Mouse (Mus musculus): Measurements from ENCODE around the gene Slc38a9.

Gene Slc38a9

DNA sequence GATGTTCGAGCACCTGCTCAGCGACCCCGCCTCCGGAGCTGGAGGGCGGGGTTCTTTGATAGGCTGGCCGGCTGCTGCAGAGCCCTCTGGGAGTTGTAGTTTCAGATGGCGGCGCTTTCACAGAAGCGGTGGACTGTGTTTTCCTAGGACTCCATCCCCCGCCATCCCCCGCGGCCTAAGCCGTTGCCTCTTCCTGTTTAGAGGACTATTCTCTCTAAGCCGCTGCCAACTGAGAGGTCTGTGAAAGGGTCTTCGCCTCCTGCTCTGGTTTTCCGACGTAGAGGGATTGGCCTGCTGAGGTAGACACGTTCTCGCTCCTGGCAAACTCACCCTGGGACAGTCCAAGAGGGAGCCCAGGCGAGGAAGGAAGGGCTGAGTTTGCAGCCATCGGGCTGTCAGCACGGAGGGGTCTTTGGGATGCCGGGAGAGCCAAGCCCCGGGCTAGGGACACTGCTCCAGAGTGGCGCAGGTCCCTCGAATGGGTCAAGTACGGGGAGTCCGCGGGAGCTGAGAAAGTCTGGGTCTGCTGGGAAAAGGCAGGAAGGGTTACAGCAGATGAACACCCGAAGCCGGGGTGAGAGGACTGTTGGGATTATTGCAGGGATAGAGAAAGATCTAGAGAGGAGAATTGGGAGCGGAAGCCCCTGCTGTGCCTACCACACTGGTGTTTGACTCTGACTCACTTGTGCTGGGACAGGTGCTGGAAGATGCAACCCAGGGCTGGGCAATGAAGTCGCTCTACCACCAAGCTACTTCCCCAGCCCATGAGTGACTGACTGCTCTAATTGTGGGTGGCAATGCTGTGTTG lies at the start of gene Slc38a9:
Gene Slc38a9, plus strand, starts transcription at position 178 of the 808 bp plus-strand sequence.
- DNase-seq (ENCODE audit: low spot score), result peak; percentile 96

DNA sequence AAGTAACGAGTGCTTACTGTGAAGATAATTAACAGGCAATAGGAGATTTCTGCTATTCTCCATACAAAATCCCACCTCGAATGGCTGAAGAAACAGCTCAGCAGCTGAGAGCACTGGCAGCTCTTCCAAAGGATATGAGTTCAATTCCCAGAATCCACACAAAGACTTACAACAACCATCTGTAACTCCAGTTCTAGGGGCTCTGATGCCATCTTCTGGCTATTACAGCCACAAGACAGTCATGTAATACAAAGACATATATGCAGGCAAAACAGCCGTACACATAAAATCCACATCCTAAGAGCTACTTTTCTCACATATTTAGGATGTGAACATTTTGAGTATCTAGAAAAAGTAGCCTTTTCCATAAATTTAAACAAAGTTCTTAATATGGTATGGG lies 39.0 kb upstream of the Slc38a9 start:
- DNase-seq (ENCODE audit: low spot score), result no peak

DNA sequence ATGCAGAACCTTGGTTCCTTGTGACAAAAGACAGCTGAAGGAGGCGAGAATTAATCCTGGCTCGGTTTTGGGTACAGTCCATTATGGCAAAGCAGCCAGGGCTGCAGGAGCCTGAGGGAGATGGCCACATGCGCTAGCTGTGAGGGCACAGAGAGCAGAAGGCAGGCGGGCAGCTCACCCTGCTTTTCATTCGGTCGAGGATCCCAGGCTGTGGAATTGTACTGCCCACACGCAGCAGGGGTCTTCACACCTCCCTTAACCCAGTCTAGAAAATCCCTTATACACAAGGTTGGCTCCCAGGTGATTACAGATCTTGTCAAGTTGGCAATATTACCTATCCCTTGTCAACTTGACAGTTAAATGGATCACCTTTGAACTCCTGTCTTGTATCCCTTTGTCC lies 36.9 kb upstream of the Slc38a9 start:
- no peak for DNase-seq (ENCODE audit: low spot score)

DNA sequence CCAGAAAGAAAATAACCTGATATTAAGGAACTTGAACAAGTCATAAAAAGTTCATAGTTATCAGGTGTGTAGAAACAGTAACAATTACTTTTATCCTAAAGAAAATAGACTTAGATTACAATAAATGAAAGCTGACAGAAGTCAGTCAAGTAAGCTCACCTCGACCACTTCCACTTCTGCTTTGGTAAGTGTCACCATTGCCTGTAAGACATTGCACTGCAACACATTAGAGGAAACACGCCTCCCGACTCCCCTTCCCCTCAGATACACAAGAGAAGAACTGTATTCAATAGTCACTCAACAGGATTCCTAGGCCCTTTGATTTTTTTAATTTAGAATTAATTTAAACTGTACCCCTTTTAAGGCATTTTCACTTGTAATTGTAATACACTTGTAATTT lies 35.9 kb upstream of the Slc38a9 start:
- no peak for DNase-seq (ENCODE audit: low spot score)

DNA sequence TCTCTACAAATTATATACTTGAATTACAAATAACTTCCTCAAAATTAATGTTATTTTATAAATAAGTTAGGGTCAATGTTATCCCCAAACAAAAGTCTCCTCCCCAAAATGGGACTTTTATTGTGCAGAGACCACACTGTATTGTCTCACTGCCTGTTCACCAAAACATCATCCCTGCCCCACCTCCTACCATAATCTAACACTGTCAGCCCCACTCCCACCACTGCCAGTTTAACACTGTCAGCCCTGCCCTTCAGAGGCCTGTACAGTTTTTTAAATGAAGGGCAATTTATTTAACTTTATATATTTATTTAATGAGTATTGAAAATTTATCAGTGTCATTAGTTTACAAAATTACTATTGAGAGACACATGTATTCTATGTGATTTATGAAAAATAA lies 35.0 kb upstream of the Slc38a9 start:
- DNase-seq (ENCODE audit: low spot score), result no peak

DNA sequence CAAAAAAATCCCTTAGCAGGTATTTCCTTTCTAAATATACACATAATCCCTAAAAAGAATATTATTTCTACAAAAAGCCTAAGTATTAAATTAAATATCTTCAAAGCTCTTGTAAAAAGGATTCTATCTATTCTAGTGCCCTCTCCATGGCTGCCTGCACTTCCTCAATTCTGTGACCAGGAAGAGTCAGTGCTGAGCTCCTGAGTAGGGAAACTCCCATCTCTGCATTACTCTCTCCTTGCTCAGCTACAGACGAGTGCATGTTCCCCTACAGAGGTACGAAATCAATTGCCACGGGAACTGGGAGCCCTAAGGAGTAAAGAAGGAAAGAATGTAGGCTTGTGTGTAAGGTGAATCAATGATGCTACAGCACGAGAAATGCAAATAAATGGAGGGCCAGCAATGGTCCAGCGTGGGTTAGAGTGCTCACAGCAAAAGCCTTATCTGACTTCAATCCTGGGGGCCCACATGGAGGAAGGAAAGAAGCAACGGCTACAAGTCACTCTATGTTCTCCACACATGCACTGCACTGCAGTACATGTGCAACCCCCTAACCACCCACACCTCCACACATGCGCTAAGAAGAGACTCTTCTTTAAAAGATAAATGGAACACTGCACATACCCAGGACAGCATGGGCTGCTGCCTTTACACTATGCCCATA lies 25.2 kb upstream of the Slc38a9 start:
- no peak for DNase-seq (ENCODE audit: low spot score)

DNA sequence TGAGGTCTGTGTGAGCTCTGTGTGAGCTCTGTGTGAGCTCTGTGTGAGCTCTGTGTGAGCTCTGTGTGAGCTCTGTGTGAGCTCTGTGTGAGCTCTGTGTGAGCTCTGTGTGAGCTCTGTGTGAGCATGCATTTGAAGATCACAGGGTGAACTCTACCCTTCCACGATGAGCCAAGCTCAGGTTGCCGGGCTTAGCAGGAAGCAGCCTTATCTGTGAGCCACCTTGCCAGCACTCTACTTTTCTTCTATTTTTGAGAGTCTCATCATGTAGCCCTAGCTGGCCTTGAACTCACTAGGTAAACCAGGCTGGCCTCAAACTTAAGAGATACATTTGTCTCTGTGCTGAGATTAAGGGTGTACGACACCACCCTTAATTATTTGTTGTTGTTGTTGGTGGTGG lies 24.1 kb upstream of the Slc38a9 start:
- no peak for DNase-seq (ENCODE audit: low spot score)

DNA sequence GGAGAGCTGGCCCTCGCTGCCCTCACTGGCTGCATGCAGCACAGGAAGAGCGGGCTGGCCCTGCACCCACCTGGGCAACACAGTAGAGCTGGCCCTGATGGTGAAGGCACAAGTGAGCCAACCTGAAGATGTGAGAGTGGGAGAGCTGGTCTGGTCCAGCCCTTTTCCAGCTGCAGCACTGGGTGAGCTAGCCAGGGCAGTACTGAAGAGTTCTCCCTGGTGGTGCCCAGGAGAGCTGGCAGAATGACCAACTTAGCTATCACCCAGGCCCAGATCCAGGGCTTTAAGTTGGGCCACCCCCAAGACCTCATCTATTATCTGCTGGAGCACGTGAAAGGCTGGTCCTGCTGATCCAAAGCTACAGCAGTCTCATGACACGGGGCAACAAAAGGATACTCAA lies 21.4 kb upstream of the Slc38a9 start:
- no peak for DNase-seq (ENCODE audit: low spot score)

DNA sequence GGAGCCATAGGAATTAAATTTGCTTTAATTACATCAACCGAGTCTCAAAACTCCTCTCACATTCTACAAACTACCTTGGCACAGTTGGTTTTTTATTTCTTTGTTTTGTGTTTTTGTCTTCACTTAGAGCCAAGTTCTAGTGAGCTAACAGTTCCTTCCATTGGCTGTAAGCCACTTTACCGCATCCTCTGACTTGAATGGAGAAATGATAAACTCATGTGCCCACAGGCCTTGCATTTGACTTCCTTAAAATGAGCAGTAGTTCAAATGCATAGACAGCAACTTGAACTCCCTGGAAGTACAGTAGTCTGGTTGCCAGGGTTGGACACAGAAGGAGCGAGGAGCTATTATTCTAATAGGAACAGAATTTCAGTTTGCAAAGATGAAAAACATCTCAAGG lies 17.7 kb upstream of the Slc38a9 start:
- DNase-seq (ENCODE audit: low spot score), result no peak

DNA sequence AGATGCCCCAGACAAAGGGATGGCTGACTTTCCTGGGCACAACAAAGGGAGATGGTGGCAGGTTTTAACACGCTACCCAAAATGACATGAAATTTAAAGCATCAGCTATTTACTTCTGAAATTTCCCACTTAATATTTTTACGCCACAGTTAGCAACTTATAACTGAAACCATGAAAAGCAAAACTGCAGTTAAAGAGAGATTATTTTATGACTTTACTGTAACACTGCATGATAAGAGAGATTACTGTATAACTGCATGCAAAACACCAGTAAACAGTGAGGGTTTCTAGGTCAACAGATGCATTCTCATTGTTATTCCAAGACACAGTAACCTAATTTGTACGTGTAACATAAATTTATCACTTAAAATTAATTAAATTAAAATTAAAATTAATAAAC lies 15.6 kb upstream of the Slc38a9 start:
- DNase-seq (ENCODE audit: low spot score), result no peak

DNA sequence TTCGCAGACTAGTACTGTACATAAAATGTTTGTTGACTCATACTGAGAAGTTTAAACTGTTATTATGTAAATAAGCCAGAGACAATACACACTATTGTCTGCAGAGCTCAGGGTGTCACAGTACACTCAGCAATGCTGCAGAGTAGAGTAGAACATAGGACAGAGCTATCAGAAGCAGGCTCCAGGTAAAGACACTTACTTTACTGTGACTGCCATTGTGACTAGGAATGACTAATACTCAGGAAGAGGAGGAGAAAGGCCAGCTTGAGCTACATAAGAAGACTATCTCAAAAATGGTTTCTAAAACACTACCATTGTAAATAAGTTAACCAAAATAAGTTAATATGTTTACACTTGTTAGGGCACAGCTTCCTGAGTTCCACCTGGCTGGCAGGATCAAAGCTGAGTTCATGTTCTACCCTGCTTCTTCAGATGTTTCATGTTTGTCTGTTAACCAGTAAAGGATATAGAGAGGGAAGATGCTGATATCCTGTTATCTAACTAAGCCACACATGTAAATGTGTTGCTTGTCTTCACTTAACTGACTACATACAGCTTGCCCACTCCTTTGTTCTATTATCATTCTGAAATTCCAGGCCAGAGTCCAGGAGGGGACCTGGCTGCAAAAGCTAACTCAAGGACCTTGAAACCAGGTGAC lies 14.9 kb upstream of the Slc38a9 start:
- DNase-seq (ENCODE audit: low spot score), result no peak

DNA sequence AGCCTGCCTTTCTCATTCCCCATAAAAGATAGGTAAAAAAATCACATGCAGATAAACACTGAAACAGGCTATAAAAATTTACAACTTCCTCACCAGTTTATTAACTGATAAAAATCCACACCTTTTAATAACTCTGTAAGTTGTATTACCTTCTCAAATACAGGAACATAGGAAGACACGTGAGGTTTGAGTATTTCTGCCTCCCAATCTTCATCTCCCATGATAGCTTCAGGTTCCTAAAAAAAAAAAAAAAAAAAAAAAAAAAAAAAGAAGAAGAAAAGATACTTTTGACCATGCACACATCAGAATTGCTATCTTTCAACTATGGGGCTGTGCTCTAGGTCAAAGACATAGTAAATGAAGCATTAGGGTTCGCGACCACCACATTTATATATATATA lies 9.4 kb upstream of the Slc38a9 start:
- no peak for DNase-seq (ENCODE audit: low spot score)

DNA sequence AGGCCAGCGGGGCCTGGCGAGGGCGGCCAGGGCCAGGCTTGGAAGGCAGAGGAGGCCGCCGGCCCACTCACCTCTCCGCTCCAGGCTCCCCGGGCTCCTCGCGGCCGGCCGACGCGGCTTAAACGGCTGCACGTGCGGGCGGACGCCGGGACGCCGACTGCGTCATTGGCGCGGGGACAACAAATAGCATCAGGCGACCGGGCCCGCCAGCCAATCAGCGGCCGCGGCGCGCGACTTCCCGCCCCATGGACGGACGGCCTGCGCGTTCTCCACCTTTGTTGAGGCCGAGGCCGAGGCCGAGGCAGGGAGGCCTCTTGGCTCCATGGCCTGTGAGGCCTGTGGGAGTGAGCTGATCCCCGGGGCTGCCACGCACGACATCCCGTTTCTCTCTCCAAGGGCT lies 8.3 kb upstream of the Slc38a9 start, which contains the start of gene Ddx4:
Gene Ddx4, minus strand, starts transcription at position 271 of the 400 bp plus-strand sequence.
- DNase-seq (ENCODE audit: low spot score), result no peak

DNA sequence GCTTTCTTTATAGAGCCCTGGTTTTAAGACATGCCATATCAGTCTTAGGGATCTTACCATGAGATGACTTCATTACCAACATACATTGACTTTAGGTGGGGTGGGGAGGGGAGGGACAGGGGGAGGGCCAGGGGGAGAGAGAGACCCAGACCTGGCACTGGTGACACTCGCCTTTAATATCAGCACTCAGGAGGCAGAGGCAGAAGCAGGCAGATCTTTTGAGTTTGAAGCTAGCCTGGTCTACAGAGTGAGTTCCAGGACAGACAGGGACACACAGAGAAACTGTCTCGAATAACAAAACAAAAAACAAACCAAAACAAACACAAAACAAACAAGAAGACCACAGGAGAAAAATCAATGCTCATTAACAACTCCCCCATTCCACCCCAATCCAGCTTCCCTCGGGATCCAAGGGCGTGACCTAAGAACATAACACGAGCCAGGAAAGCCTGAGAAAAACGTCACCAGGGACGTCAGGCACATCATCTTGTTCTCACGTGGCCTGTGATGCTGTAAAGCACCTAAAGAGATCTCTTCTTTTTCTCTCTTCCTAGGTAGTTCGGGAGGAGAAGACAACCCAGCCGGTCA lies 471 bp upstream of the Slc38a9 start:
- DNase-seq (ENCODE audit: low spot score), result no peak

DNA sequence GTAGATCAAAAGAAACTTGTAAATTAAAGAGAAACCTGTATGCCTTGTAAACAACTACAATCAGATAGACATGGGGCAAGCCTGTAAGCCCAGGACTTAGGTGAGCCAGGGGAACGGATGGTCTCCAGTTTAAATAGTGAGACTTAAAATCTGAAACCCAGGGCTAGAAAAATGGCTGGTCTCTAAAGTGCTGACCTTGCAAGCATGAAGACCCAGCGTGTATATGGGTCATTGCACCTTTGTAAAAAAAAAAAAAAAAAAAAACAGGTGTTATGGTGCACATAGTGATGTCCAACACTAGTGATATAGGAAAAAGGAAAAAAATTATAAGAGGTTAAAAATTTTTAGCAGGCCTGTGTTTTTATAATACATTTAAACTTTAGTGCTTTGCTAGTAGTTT lies 1.1 kb downstream of the Slc38a9 start:
- DNase-seq (ENCODE audit: low spot score), result no peak

DNA sequence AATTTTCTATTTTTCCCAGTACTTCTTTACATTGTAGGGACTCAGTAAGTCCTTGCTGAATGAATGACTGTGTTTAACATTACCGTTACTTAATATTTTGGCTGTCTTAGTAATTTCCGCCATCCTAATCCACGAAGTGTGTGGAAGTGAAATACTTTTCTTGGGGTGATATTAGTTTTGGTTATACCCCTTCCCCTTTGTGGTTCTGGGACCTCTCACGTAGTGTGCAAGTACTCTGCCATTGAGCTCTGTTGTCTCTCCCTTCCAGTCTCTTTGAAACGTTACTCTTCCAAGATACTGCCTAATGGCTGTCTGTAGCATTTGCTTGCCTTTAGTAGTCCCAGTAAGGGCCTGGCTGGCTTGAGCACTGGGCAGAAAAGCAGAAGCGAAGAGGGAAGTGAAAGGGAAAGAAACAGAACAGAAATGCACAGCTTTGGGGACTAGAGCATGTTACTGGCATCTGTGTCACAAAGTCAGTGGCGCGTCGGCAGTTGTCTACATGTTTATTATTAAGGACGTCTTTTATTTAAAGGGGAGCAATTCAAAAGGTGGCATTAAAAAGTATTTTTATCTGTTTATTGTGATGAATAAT lies 6.0 kb downstream of the Slc38a9 start:
- DNase-seq (ENCODE audit: low spot score), result no peak

DNA sequence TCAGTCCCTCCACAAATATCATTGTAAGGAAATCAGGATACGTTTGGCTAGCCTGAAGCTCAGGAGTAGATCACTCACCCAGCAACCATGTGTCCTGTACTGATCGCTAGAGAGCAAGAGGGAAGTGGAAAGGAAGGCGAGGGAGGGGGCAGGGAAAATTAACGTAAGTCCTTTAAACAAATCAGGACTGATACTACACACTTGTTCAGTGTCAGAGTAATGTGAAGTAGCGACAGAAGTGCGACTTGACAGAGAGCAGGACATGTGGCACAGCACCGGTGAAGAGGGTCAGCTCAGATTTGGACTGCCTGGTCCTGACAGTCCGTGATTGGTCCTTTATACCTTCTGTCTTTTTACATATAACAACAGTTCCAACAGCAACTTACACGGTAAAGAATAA lies 6.7 kb downstream of the Slc38a9 start:
- DNase-seq (ENCODE audit: low spot score), result no peak

DNA sequence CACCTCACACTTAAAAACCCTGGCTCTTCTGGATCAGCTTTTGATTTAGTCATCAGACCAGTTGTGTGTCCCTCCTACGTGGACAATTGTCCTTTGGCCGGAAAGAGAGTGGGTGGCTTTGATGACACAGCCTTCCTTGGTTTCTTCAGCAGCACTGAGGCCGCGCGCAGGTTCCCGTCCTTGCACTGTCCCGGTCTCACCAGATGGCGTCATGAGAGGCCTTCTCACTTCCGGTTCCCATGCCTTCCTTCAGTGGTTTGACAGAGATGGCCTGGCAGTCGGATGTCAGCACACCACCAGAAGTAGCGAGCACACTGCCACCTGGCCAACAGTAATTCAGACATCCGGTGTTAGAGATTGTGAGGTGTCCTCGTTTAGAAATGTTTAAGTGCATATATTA lies 11.2 kb downstream of the Slc38a9 start:
- no peak for DNase-seq (ENCODE audit: low spot score)

DNA sequence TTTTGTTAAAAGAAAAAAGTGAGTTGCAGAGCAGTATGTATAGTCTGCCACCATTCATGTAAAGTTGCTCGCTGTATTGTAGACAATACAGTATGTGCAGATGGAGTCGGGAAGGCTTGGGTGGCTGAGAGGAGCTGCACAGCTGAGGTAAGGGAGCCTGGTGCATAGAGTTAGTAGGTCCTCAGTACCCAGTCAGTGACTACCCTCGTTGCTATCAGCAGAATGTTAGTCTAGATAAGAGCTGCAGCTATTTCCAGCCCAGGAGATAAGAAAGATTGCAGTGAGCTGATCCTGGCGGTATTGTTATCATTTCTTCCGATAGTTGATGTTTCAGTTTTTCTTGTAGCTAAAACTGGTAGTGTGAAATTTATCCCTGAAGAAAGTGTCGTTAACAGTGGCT lies 12.2 kb downstream of the Slc38a9 start:
- no peak for DNase-seq (ENCODE audit: low spot score)

DNA sequence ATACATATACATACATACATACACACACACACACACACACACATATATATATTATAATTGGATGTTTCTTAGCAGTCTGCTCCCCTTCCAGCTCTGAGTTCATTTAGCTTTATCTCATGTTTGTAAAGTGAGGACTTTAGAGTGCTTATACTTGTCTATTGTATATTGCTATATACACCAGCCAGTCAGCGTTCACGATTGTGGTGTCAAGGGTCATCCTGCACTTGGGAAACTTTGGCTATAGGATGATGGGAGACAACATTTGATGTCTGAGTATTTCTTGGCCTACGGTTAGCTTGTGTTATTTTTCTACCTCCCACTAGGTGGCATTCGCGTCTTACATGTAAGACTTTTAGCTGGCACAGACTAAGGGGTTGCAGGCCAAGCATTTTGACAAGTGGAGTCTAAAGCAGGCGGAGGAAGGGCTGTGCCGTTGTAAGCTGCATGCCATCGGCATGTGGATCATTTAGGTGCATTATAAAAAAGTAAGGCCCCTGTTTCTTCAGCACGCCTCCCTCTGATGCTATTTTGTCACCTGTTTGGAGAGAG lies 13.4 kb downstream of the Slc38a9 start:
- DNase-seq (ENCODE audit: low spot score), result peak; percentile 65

DNA sequence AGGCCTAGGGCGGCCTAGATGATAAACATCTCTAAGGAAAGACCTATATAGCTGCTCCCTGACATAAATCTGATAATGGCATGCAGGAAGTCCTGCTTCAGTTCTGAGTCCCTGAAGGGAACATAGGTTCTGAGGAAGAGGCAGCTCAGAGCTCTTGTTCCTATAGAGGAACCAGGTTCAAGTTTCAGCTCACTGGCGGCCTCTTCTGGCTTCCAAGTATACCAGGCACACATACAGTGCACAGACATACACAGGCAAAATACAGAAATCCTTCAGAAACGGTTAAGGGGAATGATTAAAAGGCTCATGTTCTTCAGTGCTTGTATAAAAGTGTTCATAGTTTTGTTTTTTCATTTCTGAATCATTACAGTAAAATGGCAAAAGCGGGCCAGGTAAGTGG lies 17.6 kb downstream of the Slc38a9 start:
- DNase-seq (ENCODE audit: low spot score), result no peak

DNA sequence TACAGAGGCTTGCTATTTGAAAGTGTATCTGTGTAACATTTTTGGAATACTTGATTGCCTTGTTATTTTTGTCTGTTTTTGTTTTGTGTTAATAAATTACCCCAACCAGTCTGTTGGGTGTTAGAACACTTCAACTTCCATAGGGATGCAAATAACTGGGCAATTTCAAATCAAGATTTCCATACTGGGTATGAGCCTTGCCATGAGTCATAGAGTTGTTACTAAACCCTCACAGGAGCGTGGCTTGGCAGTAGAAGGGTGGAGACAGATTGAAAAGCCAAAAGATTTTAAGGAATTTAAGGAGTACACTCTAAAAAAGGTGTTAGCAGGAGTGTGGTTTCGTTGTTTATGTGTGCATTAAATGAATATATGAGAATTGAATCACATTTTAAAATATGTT lies 22.8 kb downstream of the Slc38a9 start:
- DNase-seq (ENCODE audit: low spot score), result no peak

Measured in layer of hippocampus, adult 11-12 months (tissue).